ENCODE assay signal across 7 mouse cellular contexts in the genomic region with DNA sequence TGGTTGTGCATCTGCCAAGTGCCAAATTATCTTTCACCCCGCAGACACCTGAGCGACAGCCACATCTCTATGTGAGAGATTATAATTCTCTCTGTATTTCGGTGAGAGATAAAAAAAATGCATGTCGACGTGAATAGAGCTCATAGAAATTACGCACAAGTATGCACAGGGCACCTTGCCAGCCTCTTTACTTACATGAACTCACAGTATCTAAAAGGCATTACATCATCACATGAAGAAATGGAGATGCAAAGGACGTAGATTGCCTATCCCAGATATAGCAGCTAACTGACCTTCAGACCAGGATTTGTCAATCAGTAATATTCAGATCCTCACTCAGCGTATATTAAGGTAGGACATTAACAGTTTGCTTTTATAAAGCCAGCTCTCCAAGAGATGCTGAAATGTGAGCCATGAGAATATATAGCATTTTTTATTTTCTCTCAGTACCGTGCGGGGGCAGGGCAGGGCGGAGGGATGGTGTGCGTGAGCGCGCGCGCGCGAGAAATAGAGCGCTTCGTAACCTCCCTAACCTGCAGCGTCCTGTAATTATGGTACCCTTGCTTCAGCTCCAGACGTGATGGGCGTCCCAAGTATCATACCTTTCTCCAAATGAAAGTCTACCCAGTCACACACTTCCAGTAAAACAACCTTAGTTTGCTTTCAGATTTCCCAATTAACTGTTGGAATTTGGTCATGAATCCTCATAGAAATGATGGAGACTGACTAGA. TPM values are rescaled to one million over a fixed set of nuclear protein-coding genes. Genes with fewer than 3 reads are reported as not detected.
DNase-seq lines count a peak whose midpoint lies in the region; ATAC-seq and TF ChIP-seq lines count a peak whose summit lies in the region.

No protein-coding gene starts in this region.

- peaks cover 14% of the 10 kb centered on the region for H3K27me3 ChIP-seq in hindbrain, embryonic 10.5 days (ENCODE audit: insufficient read depth, poor library complexity, severe bottlenecking)
- H3K27me3 ChIP-seq in limb, embryonic 14.5 days (ENCODE audit: control insufficient read depth, insufficient read depth, low read length) = peaks cover 7% of the 10 kb centered on the region; the same call in 1 of the 2 replicates

- no peaks in the 10 kb centered on the region for H3K36me3 ChIP-seq in hindbrain, embryonic 10.5 days
- H3K36me3 ChIP-seq in limb, embryonic 14.5 days (ENCODE audit: control insufficient read depth, insufficient read depth, low read length) = no peaks in the 10 kb centered on the region

- peak overlapping the region; percentile 95 for H3K27ac ChIP-seq in hindbrain, embryonic 10.5 days
- H3K27ac ChIP-seq in limb, embryonic 14.5 days (replicated peaks; ENCODE audit: low read depth, low read length) = peak overlapping the region; percentile 81

- no peaks in the 10 kb centered on the region for H3K9me3 ChIP-seq in hindbrain, embryonic 10.5 days
- H3K9me3 ChIP-seq in limb, embryonic 14.5 days (ENCODE audit: control insufficient read depth, low read length) = no peaks in the 10 kb centered on the region

- DNase-seq in retina, postnatal 1 day = peak; percentile 51
- no peak for DNase-seq in retina, embryonic 14.5 days (ENCODE audit: low spot score)
- DNase-seq in cerebellum, adult 9-10 months = peak; percentile 89
- no peak for DNase-seq in hindbrain, embryonic 10.5 days (ENCODE audit: low spot score)
- DNase-seq in limb, embryonic 14.5 days (ENCODE audit: low spot score) = peak; percentile 39
- DNase-seq in right cerebral cortex, postnatal 10 days (ENCODE audit: low spot score in 2 of 2) = peak; percentile 82 to 84
- no peak for DNase-seq in gastrocnemius, postnatal 14 days

- H3K9ac ChIP-seq in limb, embryonic 14.5 days (ENCODE audit: low read depth, low read length, severe bottlenecking) = peak overlapping the region; percentile 43

- H3K4me2 ChIP-seq in limb, embryonic 14.5 days (replicated peaks; ENCODE audit: low read depth, low read length, severe bottlenecking) = peak overlapping the region; percentile 68

- peak overlapping the region; percentile 68 for H3K4me3 ChIP-seq in hindbrain, embryonic 10.5 days
- H3K4me3 ChIP-seq in limb, embryonic 14.5 days (replicated peaks; ENCODE audit: low read length) = peak overlapping the region; percentile 44

- intact Hi-C loops in gastrocnemius, postnatal 14 days (cut with DNase I; ENCODE audit: low total_unique reads) = no loop called here

- TF ChIP-seq POLR2A in limb, embryonic 14.5 days (IDR thresholded peaks at IDR 0.05; ENCODE audit: borderline replicate concordance, extremely low read depth, insufficient read depth, insufficient read length) = no peak

- H3K4me1 ChIP-seq in hindbrain, embryonic 10.5 days (replicated peaks) = peaks cover 20% of the 10 kb centered on the region
- H3K4me1 ChIP-seq in limb, embryonic 14.5 days (ENCODE audit: control insufficient read depth, insufficient read depth, low read length) = 0 out of 2 replicates have a peak, but pooled peaks cover 7% of the 10 kb centered on the region

- WGBS in hindbrain, embryonic 10.5 days = 21% methylated on average over 23 of the region's 23 CpGs
- 16% methylated on average over 23 of the region's 23 CpGs for WGBS in limb, embryonic 14.5 days

- peak; percentile 48; the same call in 1 of the 2 replicates for ATAC-seq in limb, embryonic 14.5 days (ENCODE audit: low FRiP score, low read depth)

RNA-seq across cellular contexts. Expression of a gene that starts 0.8 kb away (rescaled TPM):
- polyA plus RNA-seq in hindbrain, embryonic 10.5 days (2016; fragmentation: Nextera tagmentation; extraction: Ambion mirVana) = 39.0 and 115 TPM in 2 replicates
- 81.5 and 90.3 TPM in 2 replicates for polyA plus RNA-seq in limb, embryonic 14.5 days (2012; rRNA removed)
- 14.6 and 19.3 TPM in 2 replicates for polyA plus RNA-seq in limb, embryonic 14.5 days (2014; fragmentation: Nextera tagmentation; extraction: Ambion mirVana)
- total RNA-seq in gastrocnemius, postnatal 14 days (2021) = 1 to 10 TPM; 2.1 to 3.7 TPM

RNA-seq across cellular contexts. Expression of a gene that starts 6.5 kb away (rescaled TPM):
- polyA plus RNA-seq in hindbrain, embryonic 10.5 days (2016; fragmentation: Nextera tagmentation; extraction: Ambion mirVana) = 25.4 and 49.0 TPM in 2 replicates
- 28.2 and 33.2 TPM in 2 replicates for polyA plus RNA-seq in limb, embryonic 14.5 days (2012; rRNA removed)
- polyA plus RNA-seq in limb, embryonic 14.5 days (2014; fragmentation: Nextera tagmentation; extraction: Ambion mirVana) = 25.4 and 26.0 TPM in 2 replicates
- 10 to 100 TPM; 15.1 to 16.8 TPM for total RNA-seq in gastrocnemius, postnatal 14 days (2021)

RNA-seq across cellular contexts. Expression of a gene that starts 6.5 kb away (rescaled TPM):
- polyA plus RNA-seq in hindbrain, embryonic 10.5 days (2016; fragmentation: Nextera tagmentation; extraction: Ambion mirVana) = 0.41 and 0.85 TPM in 2 replicates
- 0.87 and 1.3 TPM in 2 replicates for polyA plus RNA-seq in limb, embryonic 14.5 days (2012; rRNA removed)
- polyA plus RNA-seq in limb, embryonic 14.5 days (2014; fragmentation: Nextera tagmentation; extraction: Ambion mirVana) = 1.2 and 1.3 TPM in 2 replicates
- total RNA-seq in gastrocnemius, postnatal 14 days (2021) = under 1 TPM in 1 of 2 experiments, not detected in 1; 0.29 TPM

RNA-seq across cellular contexts. Expression of a gene that starts 9.2 kb away (rescaled TPM):
- 297 and 381 TPM in 2 replicates for polyA plus RNA-seq in hindbrain, embryonic 10.5 days (2016; fragmentation: Nextera tagmentation; extraction: Ambion mirVana)
- polyA plus RNA-seq in limb, embryonic 14.5 days (2012; rRNA removed) = 248 and 327 TPM in 2 replicates
- 284 and 312 TPM in 2 replicates for polyA plus RNA-seq in limb, embryonic 14.5 days (2014; fragmentation: Nextera tagmentation; extraction: Ambion mirVana)
- total RNA-seq in gastrocnemius, postnatal 14 days (2021) = 100 to 1,000 TPM; 126 to 139 TPM

RNA-seq across cellular contexts. Expression of a gene that starts 29.9 kb away (rescaled TPM):
- 18.8 and 20.2 TPM in 2 replicates for polyA plus RNA-seq in hindbrain, embryonic 10.5 days (2016; fragmentation: Nextera tagmentation; extraction: Ambion mirVana)
- 29.7 and 34.2 TPM in 2 replicates for polyA plus RNA-seq in limb, embryonic 14.5 days (2012; rRNA removed)
- polyA plus RNA-seq in limb, embryonic 14.5 days (2014; fragmentation: Nextera tagmentation; extraction: Ambion mirVana) = 21.4 and 21.5 TPM in 2 replicates
- 1 to 10 TPM; 9.3 to 9.6 TPM for total RNA-seq in gastrocnemius, postnatal 14 days (2021)

Comparison
In these comparisons a context has a peak if more than half of its experiments do, and no peak if none do; other contexts are left out.
1. DNase-seq: peak in retina, postnatal 1 day (single experiment), cerebellum, adult 9-10 months (single experiment), limb, embryonic 14.5 days (single experiment) and right cerebral cortex, postnatal 10 days (2 of 2); none in retina, embryonic 14.5 days (single experiment), hindbrain, embryonic 10.5 days (single experiment) and gastrocnemius, postnatal 14 days (single experiment).